Comparison of ENCODE assay signal across 22 mouse cellular contexts in the genomic region with DNA sequence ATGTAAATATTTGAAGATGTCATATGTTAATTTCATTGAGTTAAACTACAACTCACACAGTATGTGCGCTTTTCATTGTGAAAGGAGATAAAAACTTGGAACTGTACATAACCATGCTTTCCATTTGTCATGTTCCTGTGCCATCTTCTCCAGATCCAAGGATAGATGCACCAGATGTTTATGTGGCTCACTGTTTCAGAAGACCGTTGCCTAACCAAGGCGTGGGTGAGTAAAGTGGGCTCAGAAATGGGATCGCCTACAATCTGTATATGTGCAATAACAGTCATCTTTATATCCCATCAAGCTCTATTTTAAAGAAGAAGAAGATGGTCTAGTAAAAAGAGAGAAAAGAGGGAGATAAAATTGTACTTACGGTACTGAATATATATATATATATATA. TPM values are rescaled to one million over a fixed set of nuclear protein-coding genes. Genes with fewer than 3 reads are reported as not detected.
DNase-seq lines count a peak whose midpoint lies in the region; ATAC-seq lines count a peak whose summit lies in the region.
"Had no signal": no experiment of that assay in that cellular context is flagged by ENCODE, and none has a peak within 500 bp of the region (broad histone marks: within the 10 kb centered on the region; RNA-seq: fewer than 3 reads in every experiment).

No protein-coding gene starts in this region.

- H3K4me1 ChIP-seq in forebrain, embryonic 13.5 days, result no peaks in the 10 kb centered on the region
- no peaks in the 10 kb centered on the region for H3K4me1 ChIP-seq in heart, embryonic 10.5 days
- H3K4me1 ChIP-seq: embryonic facial prominence, embryonic 12.5 days; forebrain, embryonic 12.5 days; heart, embryonic 12.5 days; hindbrain, embryonic 10.5 days; intestine, embryonic 15.5 days had no signal

- DNase-seq in frontal cortex, postnatal 36 days (ENCODE audit: low spot score in 2 of 2), result peak; percentile 27 to 69
- no peak for DNase-seq in frontal cortex, postnatal 14 days (ENCODE audit: low spot score in 2 of 2)
- peak; percentile 33 to 39 for DNase-seq in right cerebral cortex, adult 2 months (ENCODE audit: low spot score in 2 of 2)
- DNase-seq in right cerebral cortex, postnatal 4 days, result no peak
- peak; percentile 11 to 41 for DNase-seq in left cerebral cortex, postnatal 36 days (ENCODE audit: low spot score in 2 of 2)
- no peak for DNase-seq in heart, embryonic 10.5 days (ENCODE audit: low spot score)
- DNase-seq: adrenal gland, postnatal 14 days; cerebellum, adult 8-10 months; cerebellum, postnatal 14 days; embryo, embryonic 11 days; forebrain, postnatal 0 days; heart, adult 2 months had no signal

- no peaks in the 10 kb centered on the region for H3K36me3 ChIP-seq in forebrain, embryonic 13.5 days (ENCODE audit: poor library complexity, severe bottlenecking)
- H3K36me3 ChIP-seq in heart, embryonic 10.5 days, result no peaks in the 10 kb centered on the region
- H3K36me3 ChIP-seq: embryonic facial prominence, embryonic 12.5 days; forebrain, embryonic 12.5 days; heart, embryonic 12.5 days; hindbrain, embryonic 10.5 days; intestine, embryonic 15.5 days had no signal

- 95% methylated on average over 5 of the region's 5 CpGs for WGBS in forebrain, embryonic 13.5 days
- 91% methylated on average over 5 of the region's 5 CpGs for WGBS in heart, embryonic 10.5 days

- no peak overlapping the region for H3K9ac ChIP-seq in forebrain, embryonic 13.5 days
- H3K9ac ChIP-seq: embryonic facial prominence, embryonic 12.5 days; forebrain, embryonic 12.5 days; forebrain, postnatal 0 days; heart, embryonic 12.5 days; hindbrain, embryonic 14.5 days; intestine, embryonic 15.5 days had no signal

- H3K27me3 ChIP-seq in forebrain, embryonic 13.5 days, result no peaks in the 10 kb centered on the region
- no peaks in the 10 kb centered on the region for H3K27me3 ChIP-seq in heart, embryonic 10.5 days (ENCODE audit: insufficient read depth, poor library complexity, severe bottlenecking)
- H3K27me3 ChIP-seq: CH12.LX; embryonic facial prominence, embryonic 12.5 days; forebrain, embryonic 12.5 days; heart, embryonic 12.5 days; intestine, embryonic 15.5 days; Patski had no signal

- no peaks in the 10 kb centered on the region for H3K9me3 ChIP-seq in forebrain, embryonic 13.5 days (replicated peaks)
- H3K9me3 ChIP-seq in heart, embryonic 10.5 days, result no peaks in the 10 kb centered on the region
- H3K9me3 ChIP-seq: embryonic facial prominence, embryonic 12.5 days; forebrain, embryonic 12.5 days; heart, embryonic 12.5 days; hindbrain, embryonic 10.5 days; intestine, embryonic 15.5 days had no signal

- no peak overlapping the region for H3K4me2 ChIP-seq in forebrain, embryonic 13.5 days
- H3K4me2 ChIP-seq: embryonic facial prominence, embryonic 12.5 days; forebrain, embryonic 12.5 days; heart, embryonic 12.5 days; hindbrain, embryonic 14.5 days; intestine, embryonic 15.5 days had no signal

- ATAC-seq in forebrain, embryonic 13.5 days, result no peak
- ATAC-seq: activated CD4-positive, CD25-positive, alpha-beta regulatory T cell, adult 4 months; forebrain, postnatal 0 days; intestine, embryonic 15.5 days; Patski had no signal

- H3K27ac ChIP-seq in forebrain, embryonic 13.5 days, result no peak overlapping the region
- H3K27ac ChIP-seq in heart, embryonic 10.5 days, result no peak overlapping the region
- H3K27ac ChIP-seq: embryonic facial prominence, embryonic 12.5 days; forebrain, embryonic 12.5 days; heart, adult 2 months; hindbrain, embryonic 10.5 days; hindbrain, embryonic 14.5 days; intestine, embryonic 15.5 days had no signal

- intact Hi-C loops in left cerebral cortex, postnatal 36 days (cut with DNase I), result no loop called here

- no peak overlapping the region for H3K4me3 ChIP-seq in forebrain, embryonic 13.5 days
- no peak overlapping the region for H3K4me3 ChIP-seq in heart, embryonic 10.5 days
- H3K4me3 ChIP-seq: embryonic facial prominence, embryonic 12.5 days; forebrain, embryonic 12.5 days; heart, adult 2 months; heart, embryonic 12.5 days; hindbrain, embryonic 10.5 days; intestine, embryonic 15.5 days had no signal

RNA-seq across cellular contexts. Expression of a gene that starts 30.6 kb away (rescaled TPM):
- 1 to 10 TPM; 3.1 to 3.5 TPM for total RNA-seq in left cerebral cortex, postnatal 36 days (2021)
- 1.4 and 1.7 TPM in 2 replicates for polyA plus RNA-seq in forebrain, embryonic 13.5 days (2015; fragmentation: Nextera tagmentation; extraction: Ambion mirVana)
- polyA plus RNA-seq in heart, embryonic 10.5 days (2016; fragmentation: Nextera tagmentation; extraction: Ambion mirVana), result 1.4 and 1.8 TPM in 2 replicates

RNA-seq across cellular contexts. Expression of a gene that starts 45.5 kb away (rescaled TPM):
- 1 to 10 TPM; 4.0 to 5.1 TPM for total RNA-seq in left cerebral cortex, postnatal 36 days (2021)
- polyA plus RNA-seq in forebrain, embryonic 13.5 days (2015; fragmentation: Nextera tagmentation; extraction: Ambion mirVana), result 12.1 and 14.6 TPM in 2 replicates
- polyA plus RNA-seq in heart, embryonic 10.5 days (2016; fragmentation: Nextera tagmentation; extraction: Ambion mirVana), result 13.7 and 16.5 TPM in 2 replicates

RNA-seq across cellular contexts. Expression of a gene that starts 52.1 kb away (rescaled TPM):
- total RNA-seq in left cerebral cortex, postnatal 36 days (2021), result 10 to 100 TPM; 14.3 to 17.6 TPM
- polyA plus RNA-seq in forebrain, embryonic 13.5 days (2015; fragmentation: Nextera tagmentation; extraction: Ambion mirVana), result 6.2 and 8.0 TPM in 2 replicates
- 4.0 and 6.0 TPM in 2 replicates for polyA plus RNA-seq in heart, embryonic 10.5 days (2016; fragmentation: Nextera tagmentation; extraction: Ambion mirVana)

Comparison
In these comparisons a context has a peak if more than half of its experiments do, and no peak if none do; other contexts are left out.
1. DNase-seq: peak in frontal cortex, postnatal 36 days (2 of 2), right cerebral cortex, adult 2 months (2 of 2) and left cerebral cortex, postnatal 36 days (2 of 2); none in frontal cortex, postnatal 14 days (0 of 2), right cerebral cortex, postnatal 4 days (single experiment) and heart, embryonic 10.5 days (single experiment).